Mouse (Mus musculus): ENCODE results near the gene Zfp78. TPM values are rescaled to one million over a fixed set of nuclear protein-coding genes. Genes with fewer than 3 reads are reported as not detected.

The Zfp78 gene
- polyA plus RNA-seq, 1 experiment from 2014 or later, result 1.4 TPM

DNA sequence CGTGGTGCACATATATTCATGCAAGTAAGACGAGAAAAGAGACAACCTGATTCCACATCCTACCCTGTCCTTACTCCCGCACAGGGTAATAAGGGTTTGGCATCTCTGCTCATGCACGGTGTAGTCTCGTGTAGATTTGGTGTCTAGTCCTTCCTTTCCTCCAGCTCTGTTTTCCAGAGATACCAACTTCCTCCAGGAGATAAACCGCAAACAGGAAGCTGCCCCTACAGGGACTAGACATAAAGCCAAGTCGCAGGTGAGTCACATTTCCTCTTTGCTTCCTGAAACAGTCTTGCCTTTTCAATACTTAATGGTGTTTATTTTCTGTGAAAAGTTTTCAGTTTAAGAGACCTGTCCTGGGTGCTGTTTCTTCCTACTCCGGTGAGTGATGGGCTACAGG is 20.9 kb downstream of the Zfp78 start:
- Histone ChIP-seq H3K9me3 (replicated peaks; ENCODE audit: low read length) (no peaks in the 10 kb centered on the region), H3K27ac (no peak overlapping the region), H3K27me3 (ENCODE audit: insufficient read depth, low read length) (no peaks in the 10 kb centered on the region), H3K4me3 (replicated peaks; ENCODE audit: low read depth, low read length) (peak overlapping the region; percentile 50; the same call in 1 of the 2 replicates), H3K36me3 (ENCODE audit: insufficient read depth, low read length) (no peaks in the 10 kb centered on the region), H3K9ac (ENCODE audit: low read depth, low read length) (no peak overlapping the region), H3K4me2 (ENCODE audit: low read length) (peak overlapping the region; percentile 62), H3K4me1 (replicated peaks; ENCODE audit: insufficient read depth, low read length) (0 out of 2 replicates have a peak, but pooled peaks cover 3% of the 10 kb centered on the region)
- 60% methylated on average over 8 of the region's 8 CpGs for WGBS
- no peak for ATAC-seq (replicated peaks; ENCODE audit: low FRiP score, low read depth)
- no peak for DNase-seq (ENCODE audit: low spot score)
- no peak for TF ChIP-seq CTCF (IDR thresholded peaks at IDR 0.05; ENCODE audit: low read depth)

DNA sequence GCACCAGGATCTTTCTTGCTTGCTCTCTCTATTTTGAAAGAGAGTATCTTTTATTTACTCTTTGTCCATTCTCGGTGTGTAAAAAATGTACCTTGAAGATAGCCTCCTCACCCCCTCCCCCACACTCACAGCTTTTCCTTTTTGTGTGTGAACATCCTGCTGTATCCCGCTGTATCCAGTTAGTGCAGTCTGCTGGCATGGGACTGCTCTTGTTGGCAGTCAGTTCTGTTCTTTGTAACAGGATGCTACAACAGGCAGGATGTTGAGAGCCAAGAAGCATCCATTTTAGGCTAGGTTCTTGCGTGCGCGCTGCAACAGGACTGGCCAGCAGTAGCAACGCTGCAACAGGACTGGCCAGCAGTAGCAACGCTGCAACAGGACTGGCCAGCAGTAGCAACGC is 23.9 kb downstream of the Zfp78 start:
- no peak overlapping the region for H3K4me2 ChIP-seq (ENCODE audit: low read length)
- DNase-seq (ENCODE audit: low spot score), result no peak
- no peak for ATAC-seq (replicated peaks; ENCODE audit: low FRiP score, low read depth)
- WGBS, result 96% methylated on average over 8 of the region's 8 CpGs
- H3K4me1 ChIP-seq (replicated peaks; ENCODE audit: insufficient read depth, low read length), result 0 out of 2 replicates have a peak, but pooled peaks cover 3% of the 10 kb centered on the region
- H3K4me3 ChIP-seq (replicated peaks; ENCODE audit: low read depth, low read length), result no peak overlapping the region
- H3K36me3 ChIP-seq (ENCODE audit: insufficient read depth, low read length), result 0 out of 2 replicates have a peak, but pooled peaks cover 10% of the 10 kb centered on the region
- H3K9ac ChIP-seq (ENCODE audit: low read depth, low read length), result no peak overlapping the region
- no peak for TF ChIP-seq CTCF (IDR thresholded peaks at IDR 0.05; ENCODE audit: low read depth)
- no peak overlapping the region for H3K27ac ChIP-seq
- H3K9me3 ChIP-seq (replicated peaks; ENCODE audit: low read length), result no peaks in the 10 kb centered on the region
- no peaks in the 10 kb centered on the region for H3K27me3 ChIP-seq (ENCODE audit: insufficient read depth, low read length)

DNA sequence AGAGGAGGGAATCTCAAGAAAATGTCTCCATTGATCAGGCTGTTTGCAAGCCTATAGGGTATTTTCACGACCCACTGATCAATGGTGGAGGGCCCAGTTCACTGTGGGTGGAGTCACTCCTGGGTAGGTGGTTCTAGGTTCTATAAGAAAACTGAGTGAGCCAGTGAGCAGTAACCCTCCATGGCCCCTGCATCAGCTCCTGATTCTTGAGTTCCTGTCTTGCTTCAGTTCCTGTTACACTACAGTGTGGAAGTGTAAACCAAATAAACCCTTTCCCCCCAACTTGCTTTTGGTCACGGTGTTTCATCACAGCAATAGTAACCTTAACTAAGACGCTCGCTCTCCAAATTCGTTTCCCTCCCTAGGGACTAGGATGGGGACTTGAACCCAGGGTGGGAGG is 25.9 kb downstream of the Zfp78 start:
- H3K4me3 ChIP-seq (replicated peaks; ENCODE audit: low read depth, low read length), result no peak overlapping the region
- ATAC-seq (replicated peaks; ENCODE audit: low FRiP score, low read depth), result no peak
- WGBS, result 85% methylated on average over 5 of the region's 5 CpGs
- H3K9me3 ChIP-seq (replicated peaks; ENCODE audit: low read length), result no peaks in the 10 kb centered on the region
- DNase-seq (ENCODE audit: low spot score), result no peak
- H3K36me3 ChIP-seq (ENCODE audit: insufficient read depth, low read length), result peaks cover 19% of the 10 kb centered on the region
- no peaks in the 10 kb centered on the region for H3K27me3 ChIP-seq (ENCODE audit: insufficient read depth, low read length)
- no peak overlapping the region for H3K9ac ChIP-seq (ENCODE audit: low read depth, low read length)
- no peaks in the 10 kb centered on the region for H3K4me1 ChIP-seq (replicated peaks; ENCODE audit: insufficient read depth, low read length)
- no peak overlapping the region for H3K4me2 ChIP-seq (ENCODE audit: low read length)
- TF ChIP-seq CTCF (IDR thresholded peaks at IDR 0.05; ENCODE audit: low read depth), result no peak
- H3K27ac ChIP-seq, result no peak overlapping the region

DNA sequence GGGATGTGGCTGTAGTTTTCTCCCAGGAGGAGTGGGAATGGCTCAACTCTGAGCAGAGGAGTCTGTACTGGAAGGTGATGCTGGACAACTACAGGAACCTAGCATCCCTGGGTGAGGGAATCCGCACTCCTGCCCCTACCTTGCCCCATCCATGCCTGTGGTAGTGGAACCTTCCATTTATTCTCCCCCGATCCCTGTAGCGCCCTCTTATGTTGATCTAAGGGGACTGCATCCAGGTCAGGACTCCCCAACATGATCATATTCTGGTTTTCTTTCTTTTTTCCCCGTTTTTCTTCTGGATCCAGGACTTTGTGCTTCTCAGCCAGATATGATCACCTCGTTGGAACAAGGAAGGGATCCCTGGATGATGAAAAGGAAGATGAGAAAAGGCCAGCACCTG is 26.4 kb downstream of the Zfp78 start:
- H3K27me3 ChIP-seq (ENCODE audit: insufficient read depth, low read length), result no peaks in the 10 kb centered on the region

DNA sequence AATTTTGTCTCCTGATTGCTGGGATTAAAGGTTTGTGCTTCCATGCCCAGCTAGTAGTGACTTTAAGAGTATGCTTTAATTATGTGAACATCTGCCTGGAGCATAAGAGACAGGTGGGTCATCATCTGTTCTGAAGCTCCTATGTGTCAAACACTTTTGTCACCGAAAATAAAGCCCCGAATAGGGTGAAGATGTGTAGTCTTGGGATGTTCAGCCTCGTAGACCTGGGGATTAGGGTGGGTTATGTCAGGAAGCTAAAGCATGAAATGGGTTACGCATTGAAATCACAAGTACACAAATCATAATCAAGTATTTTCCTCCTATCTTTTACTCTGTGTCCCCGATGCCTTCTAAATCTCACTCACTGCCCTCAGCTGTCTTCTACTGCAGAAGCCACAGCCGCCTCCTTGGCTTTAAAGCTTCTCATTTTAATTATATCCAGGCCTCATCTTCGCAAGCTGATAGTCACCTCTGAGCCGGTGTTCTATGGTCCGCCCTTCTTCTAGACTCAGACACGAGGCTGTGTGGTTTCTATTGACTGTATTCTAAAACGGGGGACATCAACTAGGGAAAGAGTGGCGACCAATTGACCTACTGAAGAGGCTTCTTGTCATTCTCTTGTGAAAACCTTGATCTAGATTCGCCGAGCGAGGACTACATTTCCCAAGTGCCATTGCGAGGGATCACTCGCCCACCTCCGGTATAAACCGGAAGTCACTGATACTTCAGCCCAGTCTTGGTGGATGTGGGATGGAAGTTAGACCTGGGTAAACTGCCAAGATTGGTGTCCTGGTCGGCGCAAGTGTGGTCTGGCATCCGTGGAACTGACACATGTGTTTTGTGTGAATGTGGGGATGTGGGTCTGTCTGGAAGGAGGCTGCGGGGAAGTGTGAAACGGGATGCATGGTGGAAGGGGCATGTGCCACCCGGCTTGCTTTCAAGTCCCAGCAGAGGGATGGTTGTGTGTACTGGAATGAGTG is 35.2 kb downstream of the Zfp78 start, which contains the start of gene Smim17:
TSS of gene Smim17 (plus strand) at position 720 of the 980 bp plus-strand sequence.
- no peak for TF ChIP-seq CTCF (IDR thresholded peaks at IDR 0.05; ENCODE audit: low read depth)
- Histone ChIP-seq H3K9me3 (replicated peaks; ENCODE audit: low read length) (no peaks in the 10 kb centered on the region), H3K4me1 (replicated peaks; ENCODE audit: insufficient read depth, low read length) (no peaks in the 10 kb centered on the region), H3K4me2 (ENCODE audit: low read length) (peak within 1 kb of the TSS; percentile 70), H3K9ac (ENCODE audit: low read depth, low read length) (peak within 1 kb of the TSS; percentile 53; the same call in 1 of the 2 replicates), H3K27me3 (ENCODE audit: insufficient read depth, low read length) (no peaks in the 10 kb centered on the region), H3K36me3 (ENCODE audit: insufficient read depth, low read length) (0 out of 2 replicates have a peak, but pooled peaks cover 5% of the 10 kb centered on the region), H3K4me3 (replicated peaks; ENCODE audit: low read depth, low read length) (peak within 1 kb of the TSS; percentile 45), H3K27ac (no peak within 1 kb of the TSS)
- DNase-seq (ENCODE audit: low spot score) (peak; percentile 60), ATAC-seq (replicated peaks; ENCODE audit: low FRiP score, low read depth) (peak; percentile 54; the same call in 1 of the 2 replicates)
- 25% methylated on average over 25 of the region's 25 CpGs for WGBS

More for the DNA sequence above, 26.4 kb downstream of the Zfp78 start:
- H3K36me3 ChIP-seq (ENCODE audit: insufficient read depth, low read length), result peaks cover 23% of the 10 kb centered on the region
- H3K4me2 ChIP-seq (ENCODE audit: low read length), result no peak overlapping the region
- H3K9ac ChIP-seq (ENCODE audit: low read depth, low read length), result no peak overlapping the region
- no peak for ATAC-seq (replicated peaks; ENCODE audit: low FRiP score, low read depth)
- H3K4me1 ChIP-seq (replicated peaks; ENCODE audit: insufficient read depth, low read length), result no peaks in the 10 kb centered on the region
- 74% methylated on average over 5 of the region's 5 CpGs for WGBS
- no peak overlapping the region for H3K4me3 ChIP-seq (replicated peaks; ENCODE audit: low read depth, low read length)
- no peak for TF ChIP-seq CTCF (IDR thresholded peaks at IDR 0.05; ENCODE audit: low read depth)
- H3K9me3 ChIP-seq (replicated peaks; ENCODE audit: low read length), result no peaks in the 10 kb centered on the region
- no peak for DNase-seq (ENCODE audit: low spot score)
- no peak overlapping the region for H3K27ac ChIP-seq

DNA sequence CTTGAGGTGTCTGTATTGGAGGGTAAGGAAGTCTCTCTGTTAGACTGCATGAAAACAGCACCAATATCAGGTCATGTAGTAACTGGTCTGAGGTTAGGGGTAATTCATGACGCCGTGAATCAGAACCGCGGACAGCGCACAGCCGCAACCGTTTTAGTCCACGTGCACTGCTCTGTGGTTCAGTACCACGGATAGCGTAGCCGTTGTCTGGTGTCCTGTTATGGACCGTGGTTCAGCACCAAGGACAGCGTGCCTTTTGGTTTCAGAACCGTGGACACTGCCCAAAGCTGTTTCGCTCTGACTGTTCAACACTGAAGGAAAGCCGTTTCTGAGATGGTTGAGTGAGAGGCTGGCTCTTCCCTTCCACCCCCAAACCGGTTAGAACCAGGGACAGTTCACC is 47.0 kb downstream of the Zfp78 start, which contains the start of gene Gm20715:
TSS of gene Gm20715 (plus strand) at position 235 of the 400 bp plus-strand sequence.
- no peaks in the 10 kb centered on the region for H3K4me1 ChIP-seq (replicated peaks; ENCODE audit: insufficient read depth, low read length)
- H3K9me3 ChIP-seq (replicated peaks; ENCODE audit: low read length), result no peaks in the 10 kb centered on the region
- DNase-seq (ENCODE audit: low spot score) (peak; percentile 98), ATAC-seq (replicated peaks; ENCODE audit: low FRiP score, low read depth) (peak; percentile 97)
- no peaks in the 10 kb centered on the region for H3K36me3 ChIP-seq (ENCODE audit: insufficient read depth, low read length)
- no peak within 1 kb of the TSS for H3K4me2 ChIP-seq (ENCODE audit: low read length)
- no peak within 1 kb of the TSS for H3K4me3 ChIP-seq (replicated peaks; ENCODE audit: low read depth, low read length)
- H3K27ac ChIP-seq, result no peak within 1 kb of the TSS
- peak; percentile 19; the same call in 1 of the 2 replicates for TF ChIP-seq CTCF (IDR thresholded peaks at IDR 0.05; ENCODE audit: low read depth)
- WGBS, result under 1% methylated on average over 17 of the region's 17 CpGs
- no peaks in the 10 kb centered on the region for H3K27me3 ChIP-seq (ENCODE audit: insufficient read depth, low read length)
- no peak within 1 kb of the TSS for H3K9ac ChIP-seq (ENCODE audit: low read depth, low read length)
